In genomic region chr13:68581086-68581740, GRCm38 (mm10) we compare ENCODE assay signal across 8 mouse cellular contexts. TPM values are rescaled to one million over a fixed set of nuclear protein-coding genes. Genes with fewer than 3 reads are reported as not detected.
A peak's percentile ranks its signal among the peaks of the same experiment; 100 is the strongest.
DNase-seq lines count a peak whose midpoint lies in the region; ATAC-seq and TF ChIP-seq lines count a peak whose summit lies in the region.

No protein-coding gene starts in this region.

- DNase-seq in cerebellum, adult 2 months = no peak
- no peak for DNase-seq in cerebellum, postnatal 14 days
- no peak for DNase-seq in spleen, adult 2 months (ENCODE audit: low read depth in 1 of 2, low spot score in 2 of 2)
- no peak for DNase-seq in spleen, adult 18-20 months
- DNase-seq in left cerebral cortex, adult 8-10 months (ENCODE audit: low spot score in 2 of 2) = no peak
- no peak for DNase-seq in spleen, adult 12 weeks (ENCODE audit: low spot score)

- ATAC-seq in intestine, embryonic 15.5 days = no peak; the same call in 1 of the 2 replicates
- no peak; the same call in 1 of the 2 replicates for ATAC-seq in neural tube, embryonic 15.5 days (ENCODE audit: low FRiP score)

- no peak for TF ChIP-seq CTCF in cerebellum, adult 2 months (IDR thresholded peaks at IDR 0.05; ENCODE audit: borderline replicate concordance, insufficient read depth, low read depth, low read length)
- TF ChIP-seq CTCF in spleen, adult 2 months (IDR thresholded peaks at IDR 0.05; ENCODE audit: extremely low read depth, insufficient read depth, insufficient read length, insufficient replicate concordance) = no peak

- no peaks in the 10 kb centered on the region for H3K27me3 ChIP-seq in cerebellum, adult 2 months (ENCODE audit: control insufficient read depth, insufficient read depth, low read length)
- H3K27me3 ChIP-seq in spleen, adult 2 months (ENCODE audit: control insufficient read depth, insufficient read depth, low read length) = no peaks in the 10 kb centered on the region
- H3K27me3 ChIP-seq in intestine, embryonic 15.5 days (replicated peaks) = no peaks in the 10 kb centered on the region
- no peaks in the 10 kb centered on the region for H3K27me3 ChIP-seq in neural tube, embryonic 15.5 days (replicated peaks)

- peak overlapping the region; percentile 69 for H3K4me2 ChIP-seq in intestine, embryonic 15.5 days (replicated peaks)
- H3K4me2 ChIP-seq in neural tube, embryonic 15.5 days = peak overlapping the region; percentile 92

- H3K4me3 ChIP-seq in cerebellum, adult 2 months (replicated peaks; ENCODE audit: insufficient read depth, low read depth, low read length) = peak overlapping the region; percentile 86
- H3K4me3 ChIP-seq in spleen, adult 2 months (ENCODE audit: extremely low read depth, insufficient read depth, insufficient read length) = peak overlapping the region; percentile 75
- peak overlapping the region; percentile 78 for H3K4me3 ChIP-seq in intestine, embryonic 15.5 days (replicated peaks)
- peak overlapping the region; percentile 95 for H3K4me3 ChIP-seq in neural tube, embryonic 15.5 days (replicated peaks)

- no peak for TF ChIP-seq POLR2A in cerebellum, adult 2 months (IDR thresholded peaks at IDR 0.05; ENCODE audit: borderline replicate concordance, insufficient read depth, low read length)
- TF ChIP-seq POLR2A in spleen, adult 2 months (IDR thresholded peaks at IDR 0.05; ENCODE audit: low read depth, low read length) = no peak

- peak overlapping the region; percentile 59 for H3K9ac ChIP-seq in intestine, embryonic 15.5 days
- H3K9ac ChIP-seq in neural tube, embryonic 15.5 days (replicated peaks) = peak overlapping the region; percentile 68

- no peaks in the 10 kb centered on the region for H3K9me3 ChIP-seq in intestine, embryonic 15.5 days
- H3K9me3 ChIP-seq in neural tube, embryonic 15.5 days (replicated peaks) = no peaks in the 10 kb centered on the region

- peaks cover 9% of the 10 kb centered on the region for H3K36me3 ChIP-seq in spleen, adult 2 months (ENCODE audit: control insufficient read depth, insufficient read depth, low read length)
- H3K36me3 ChIP-seq in intestine, embryonic 15.5 days = peaks cover 16% of the 10 kb centered on the region; the same call in 1 of the 2 replicates
- H3K36me3 ChIP-seq in neural tube, embryonic 15.5 days = peaks cover 45% of the 10 kb centered on the region

- H3K4me1 ChIP-seq in cerebellum, adult 2 months (ENCODE audit: control insufficient read depth, insufficient read depth, low read length) = no peaks in the 10 kb centered on the region; the same call in 1 of the 2 replicates
- H3K4me1 ChIP-seq in spleen, adult 2 months (ENCODE audit: control insufficient read depth, insufficient read depth, insufficient read length) = peaks cover 2% of the 10 kb centered on the region; the same call in 1 of the 2 replicates
- 0 out of 2 replicates have a peak, but pooled peaks cover 6% of the 10 kb centered on the region for H3K4me1 ChIP-seq in intestine, embryonic 15.5 days (replicated peaks)
- peaks cover 28% of the 10 kb centered on the region for H3K4me1 ChIP-seq in neural tube, embryonic 15.5 days

- 19% methylated on average over 14 of the region's 14 CpGs for WGBS in cerebellum, adult 2 months
- 23% methylated on average over 14 of the region's 14 CpGs for WGBS in spleen, adult 2 months
- 21% methylated on average over 14 of the region's 14 CpGs for WGBS in intestine, embryonic 15.5 days
- WGBS in neural tube, embryonic 15.5 days = 27% methylated on average over 14 of the region's 14 CpGs

- H3K27ac ChIP-seq in cerebellum, adult 2 months (ENCODE audit: insufficient read depth, low read length) = no peak overlapping the region
- H3K27ac ChIP-seq in spleen, adult 2 months (ENCODE audit: insufficient read depth, low read length) = no peak overlapping the region
- peak overlapping the region; percentile 80 for H3K27ac ChIP-seq in intestine, embryonic 15.5 days
- peak overlapping the region; percentile 86 for H3K27ac ChIP-seq in neural tube, embryonic 15.5 days (replicated peaks)

RNA-seq across cellular contexts. Expression of gene Mtrr, which starts 0.7 kb away (rescaled TPM):
- polyA plus RNA-seq in cerebellum, adult 2 months (2012; rRNA removed) = 12.5 and 13.6 TPM in 2 replicates
- 7.7 TPM in 2 replicates for polyA plus RNA-seq in spleen, adult 2 months (2012; rRNA removed)
- polyA plus RNA-seq in intestine, embryonic 15.5 days (2015; fragmentation: Nextera tagmentation; extraction: Ambion mirVana) = 15.9 and 16.5 TPM in 2 replicates
- polyA plus RNA-seq in neural tube, embryonic 15.5 days (2015; fragmentation: Nextera tagmentation; extraction: Ambion mirVana) = 14.5 and 15.8 TPM in 2 replicates
- 10 to 100 TPM; 13.2 to 19.0 (median 15.5) TPM for total RNA-seq in left cerebral cortex, adult 8-10 months (2022)

RNA-seq across cellular contexts. Expression of gene Fastkd3, which starts 0.8 kb away (rescaled TPM):
- 19.5 and 19.6 TPM in 2 replicates for polyA plus RNA-seq in cerebellum, adult 2 months (2012; rRNA removed)
- 5.5 and 11.2 TPM in 2 replicates for polyA plus RNA-seq in spleen, adult 2 months (2012; rRNA removed)
- polyA plus RNA-seq in intestine, embryonic 15.5 days (2015; fragmentation: Nextera tagmentation; extraction: Ambion mirVana) = 32.9 and 37.5 TPM in 2 replicates
- polyA plus RNA-seq in neural tube, embryonic 15.5 days (2015; fragmentation: Nextera tagmentation; extraction: Ambion mirVana) = 19.5 and 24.3 TPM in 2 replicates
- 10 to 100 TPM; 13.7 to 21.5 (median 16.1) TPM for total RNA-seq in left cerebral cortex, adult 8-10 months (2022)

RNA-seq across cellular contexts. Expression of gene 1700001L19Rik, which starts 16.0 kb away (rescaled TPM):
- polyA plus RNA-seq in cerebellum, adult 2 months (2012; rRNA removed) = 2.8 and 3.3 TPM in 2 replicates
- polyA plus RNA-seq in spleen, adult 2 months (2012; rRNA removed) = not detected in 2 replicates
- 0.35 TPM in 1 of 2 replicates, not detected in the other for polyA plus RNA-seq in intestine, embryonic 15.5 days (2015; fragmentation: Nextera tagmentation; extraction: Ambion mirVana)
- 4.8 and 5.9 TPM in 2 replicates for polyA plus RNA-seq in neural tube, embryonic 15.5 days (2015; fragmentation: Nextera tagmentation; extraction: Ambion mirVana)
- total RNA-seq in left cerebral cortex, adult 8-10 months (2022) = 10 to 100 TPM; 17.2 to 22.3 (median 20.5) TPM

Comparison
In these comparisons a context has a peak if more than half of its experiments do, and no peak if none do; other contexts are left out.
1. H3K27ac ChIP-seq: peak in intestine, embryonic 15.5 days (single experiment) and neural tube, embryonic 15.5 days (single experiment); none in cerebellum, adult 2 months (single experiment) and spleen, adult 2 months (single experiment).
2. Peak in every context shown above with its lines, with median percentiles within 50 percentile points of each other: H3K4me3 ChIP-seq.